Mouse (Mus musculus) bone marrow, adult 2 months (tissue): ENCODE measurements around the gene Chn2.

Experiments used
- CTCF ChIP-seq: fragments of 200-500 bp; IDR thresholded peaks from 2 replicates; pipeline ENCODE4 v1.5.1; 2011; ENCODE audit warnings: low read length, control low read depth; ENCODE audit not compliant: control insufficient read depth, insufficient read depth
- POLR2A ChIP-seq: fragments of 200-500 bp; IDR thresholded peaks from 2 replicates; pipeline ENCODE4 v1.6.1; 2011; ENCODE audit warnings: low read depth, mild to moderate bottlenecking, control low read depth, low read length, borderline replicate concordance; ENCODE audit not compliant: control insufficient read depth

- no peak for TF ChIP-seq POLR2A
- TF ChIP-seq CTCF = no peak
Observed at GRCm38 (mm10) chr6:54150821-54151220, 111.5 kb downstream of the Chn2 start.
